Mouse (Mus musculus) small intestine, adult 2 months (tissue): ENCODE measurements around the gene Ndc80. TPM values are rescaled to one million over a fixed set of nuclear protein-coding genes. Genes with fewer than 3 reads are reported as not detected.
"Not testable (repeated sequence)": the region's sequence is repeated elsewhere in the genome, so short reads cannot be mapped to it uniquely, and the experiment has no call there.

Source experiments
- H3K27ac ChIP-seq: fragments of 200-500 bp; 2 replicates; pipeline ENCODE4 v1.5.1; 2012; ENCODE audit warnings: low read depth, low read length, control low read depth, inconsistent platforms; ENCODE audit not compliant: insufficient read depth
- H3K27me3 ChIP-seq: fragments of 200-500 bp; 2 replicates; pipeline ENCODE4 v1.6.1; 2012; ENCODE audit warnings: mild to moderate bottlenecking, moderate library complexity, low read length, inconsistent platforms; ENCODE audit not compliant: control insufficient read depth, insufficient read depth
- H3K36me3 ChIP-seq: fragments of 200-500 bp; 2 replicates; pipeline ENCODE4 v1.6.1; 2012; ENCODE audit warnings: mild to moderate bottlenecking, low read length, control low read depth, inconsistent platforms; ENCODE audit not compliant: control insufficient read depth, insufficient read depth
- H3K4me1 ChIP-seq: fragments of 200-500 bp; 2 replicates; pipeline ENCODE4 v1.6.1; 2012; ENCODE audit warnings: low read length, inconsistent platforms, mixed read lengths; ENCODE audit not compliant: control insufficient read depth, insufficient read depth, insufficient read length
- H3K4me3 ChIP-seq: fragments of 200-500 bp; 2 replicates; pipeline ENCODE4 v1.5.1; 2012; ENCODE audit warnings: low read depth, mild to moderate bottlenecking, control low read depth, inconsistent platforms, low read length, moderate library complexity
- CTCF ChIP-seq: fragments of 200-500 bp; IDR thresholded peaks from 2 replicates; pipeline ENCODE4 v1.5.1; 2012; ENCODE audit warnings: low read depth, mild to moderate bottlenecking, control low read depth, inconsistent platforms, low read length, moderate library complexity, mixed read lengths; ENCODE audit not compliant: insufficient replicate concordance, insufficient read length; ENCODE audit errors: extremely low read depth
- POLR2A ChIP-seq: fragments of 200-500 bp; IDR thresholded peaks from 2 replicates; pipeline ENCODE4 v1.6.1; 2012; ENCODE audit warnings: low read depth, mild to moderate bottlenecking, control low read depth, inconsistent platforms, low read length, moderate library complexity
- WGBS: fragments of 180-500 bp; shearing (Covaris S2); methylation state at CpG from one replicate; pipeline ENCODE4 v1.1.7; 2018; 5-methylcytosine and 5-hydroxymethylcytosine counted together
- polyA plus RNA-seq: library from polyadenylated mRNA; depleted of rRNA; stranded (reverse); fragments of >200 nt; gene quantifications from 2 replicates; pipeline ENCODE4 v1.2.3, GENCODE M21; 2012; rRNA removed

Ndc80 gene
- polyA plus RNA-seq: 0.08 TPM in 2 replicates

GRCm38 (mm10) chr17:71526711-71527564 is at the start of gene Ndc80:
Gene Ndc80 (minus strand): TSS chr17:71526857.
- peak within 1 kb of the TSS; percentile 82 for H3K4me3 ChIP-seq
- under 1% methylated on average over 66 of the region's 66 CpGs for WGBS

GRCm38 (mm10) chr17:71561631-71562030 is 35.0 kb upstream of the Ndc80 start:
- Histone ChIP-seq H3K4me1 (no peaks in the 10 kb centered on the region), H3K4me3 (no peak overlapping the region), H3K27me3 (no peaks in the 10 kb centered on the region), H3K27ac (no peak overlapping the region), H3K36me3 (no peaks in the 10 kb centered on the region)
- TF ChIP-seq CTCF (no peak), POLR2A (no peak)

More at GRCm38 (mm10) chr17:71526711-71527564, at the start of gene Ndc80:
- TF ChIP-seq CTCF (no peak), POLR2A (no peak; the same call in none of the 2 replicates)
- H3K27me3 ChIP-seq: no peaks in the 10 kb centered on the region
- H3K27ac ChIP-seq: peak within 1 kb of the TSS; percentile 84
- no peaks in the 10 kb centered on the region for H3K36me3 ChIP-seq
- no peaks in the 10 kb centered on the region; the same call in 1 of the 2 replicates for H3K4me1 ChIP-seq

GRCm38 (mm10) chr17:71552901-71553300 is 26.2 kb upstream of the Ndc80 start:
- peaks cover 11% of the 10 kb centered on the region for H3K27me3 ChIP-seq
- no peak overlapping the region for H3K27ac ChIP-seq
- H3K36me3 ChIP-seq: no peaks in the 10 kb centered on the region
- no peak for TF ChIP-seq POLR2A
- no peak for TF ChIP-seq CTCF
- H3K4me3 ChIP-seq: 0 out of 2 replicates have a peak overlapping the region, but pooled peaks have one; percentile 28
- H3K4me1 ChIP-seq: peaks cover 3% of the 10 kb centered on the region
- WGBS: 11% methylated on average over 11 of the region's 11 CpGs

GRCm38 (mm10) chr17:71551757-71552451 is 25.2 kb upstream of the Ndc80 start, which contains the start of gene Spdya:
Gene Spdya (plus strand): TSS chr17:71552061.
- WGBS: under 1% methylated on average over 76 of the region's 78 CpGs
- H3K27ac ChIP-seq: no peak within 1 kb of the TSS
- TF ChIP-seq CTCF: no peak
- no peak; the same call in 1 of the 2 replicates for TF ChIP-seq POLR2A
- H3K27me3 ChIP-seq: peaks cover 11% of the 10 kb centered on the region
- peaks cover 3% of the 10 kb centered on the region for H3K4me1 ChIP-seq
- H3K36me3 ChIP-seq: no peaks in the 10 kb centered on the region
- peak within 1 kb of the TSS; percentile 87 for H3K4me3 ChIP-seq

GRCm38 (mm10) chr17:71551350-71551749 is 24.7 kb upstream of the Ndc80 start:
- Histone ChIP-seq H3K36me3 (no peaks in the 10 kb centered on the region), H3K4me3 (peak overlapping the region; percentile 87), H3K27me3 (peaks cover 11% of the 10 kb centered on the region), H3K4me1 (peaks cover 3% of the 10 kb centered on the region), H3K27ac (no peak overlapping the region)
- no peak for TF ChIP-seq POLR2A
- TF ChIP-seq CTCF: no peak
- 8% methylated on average over 6 of the region's 6 CpGs for WGBS

GRCm38 (mm10) chr17:71548586-71548985 is 21.9 kb upstream of the Ndc80 start:
- Histone ChIP-seq H3K4me1 (peaks cover 3% of the 10 kb centered on the region), H3K27me3 (peaks cover 6% of the 10 kb centered on the region), H3K36me3 (no peaks in the 10 kb centered on the region), H3K27ac (no peak overlapping the region), H3K4me3 (no peak overlapping the region)
- no peak for TF ChIP-seq CTCF
- no peak for TF ChIP-seq POLR2A
- 20% methylated on average over 1 of the region's 1 CpGs for WGBS

GRCm38 (mm10) chr17:71537164-71537563 is 10.5 kb upstream of the Ndc80 start:
- Histone ChIP-seq H3K27me3 (no peaks in the 10 kb centered on the region), H3K4me1 (no peaks in the 10 kb centered on the region), H3K36me3 (no peaks in the 10 kb centered on the region), H3K27ac (no peak overlapping the region), H3K4me3 (no peak overlapping the region)
- TF ChIP-seq CTCF: no peak
- no peak for TF ChIP-seq POLR2A
- WGBS: 63% methylated on average over 3 of the region's 3 CpGs

- not testable (repeated sequence) for H3K36me3 ChIP-seq, H3K27me3 ChIP-seq, H3K27ac ChIP-seq, H3K4me1 ChIP-seq, H3K4me3 ChIP-seq
- WGBS: 42% methylated on average over 1 of the region's 1 CpGs
Observed at GRCm38 (mm10) chr17:71535595-71535994, 8.9 kb upstream of the Ndc80 start.
